Mouse (Mus musculus) midbrain, embryonic 15.5 days (tissue): ENCODE results near the gene Rps19. TPM values are rescaled to one million over a fixed set of nuclear protein-coding genes. Genes with fewer than 3 reads are reported as not detected.
"Not testable (repeated sequence)": the region's sequence is repeated elsewhere in the genome, so short reads cannot be mapped to it uniquely, and the experiment has no call there.

ENCODE experiments used
- ATAC-seq: fragments of 200-750 bp; cut with Nextera tagmentation; replicated peaks from 2 replicates; pipeline ENCODE4 v1.8.0; 2017; ENCODE audit warnings: moderate TSS enrichment
- H3K27ac ChIP-seq: fragments of 300-500 bp; sonication (generic); 2 replicates; pipeline ENCODE4 v1.5.1; 2015; ENCODE audit warnings: mild to moderate bottlenecking, inconsistent platforms
- H3K27me3 ChIP-seq: fragments of 300-500 bp; sonication (generic); replicated peaks from 2 replicates; pipeline ENCODE4 v1.6.1; 2015; ENCODE audit warnings: inconsistent platforms
- H3K36me3 ChIP-seq: fragments of 300-500 bp; sonication (generic); replicated peaks from 2 replicates; pipeline ENCODE4 v1.6.1; 2015; ENCODE audit warnings: inconsistent platforms
- H3K4me1 ChIP-seq: fragments of 300-500 bp; sonication (generic); 2 replicates; pipeline ENCODE4 v1.6.1; 2015; ENCODE audit warnings: inconsistent platforms
- H3K4me2 ChIP-seq: fragments of 300-500 bp; sonication (generic); 2 replicates; pipeline ENCODE4 v1.6.1; 2015; ENCODE audit warnings: inconsistent platforms, mild to moderate bottlenecking, moderate library complexity
- H3K4me3 ChIP-seq: fragments of 300-500 bp; sonication (generic); 2 replicates; pipeline ENCODE4 v1.5.1; 2015; ENCODE audit warnings: mild to moderate bottlenecking, inconsistent platforms
- H3K9ac ChIP-seq: fragments of 300-500 bp; sonication (generic); 2 replicates; pipeline ENCODE4 v1.6.1; 2015; ENCODE audit warnings: mild to moderate bottlenecking, inconsistent platforms
- H3K9me3 ChIP-seq: fragments of 300-500 bp; sonication (generic); 2 replicates; pipeline ENCODE4 v1.6.1; 2016; ENCODE audit warnings: inconsistent platforms
- WGBS: fragments of 180-500 bp; shearing (Covaris S2); methylation state at CpG from one replicate; pipeline ENCODE4 v1.1.7; 2015; ENCODE audit warnings: mixed read lengths; 5-methylcytosine and 5-hydroxymethylcytosine counted together
- polyA plus RNA-seq: library from polyadenylated mRNA; unstranded; fragments of >200 nt; fragmentation: Nextera tagmentation; extraction: Ambion mirVana; gene quantifications from 2 replicates; pipeline ENCODE4 v1.2.1, GENCODE M21; 2015

Gene Rps19
- polyA plus RNA-seq, 1 experiment from 2014 or later, result 1,081 TPM

- 92% methylated on average over 9 of the region's 9 CpGs for WGBS
- Histone ChIP-seq H3K27ac (no peak overlapping the region), H3K36me3 (peaks cover 8% of the 10 kb centered on the region), H3K27me3 (no peaks in the 10 kb centered on the region), H3K4me1 (peaks cover 23% of the 10 kb centered on the region), H3K9me3 (no peaks in the 10 kb centered on the region), H3K4me2 (no peak overlapping the region), H3K4me3 (no peak overlapping the region), H3K9ac (no peak overlapping the region)
- ATAC-seq, result no peak
Observed at GRCm38 (mm10) chr7:24882416-24883199, 1.6 kb upstream of the Rps19 start.

DNA sequence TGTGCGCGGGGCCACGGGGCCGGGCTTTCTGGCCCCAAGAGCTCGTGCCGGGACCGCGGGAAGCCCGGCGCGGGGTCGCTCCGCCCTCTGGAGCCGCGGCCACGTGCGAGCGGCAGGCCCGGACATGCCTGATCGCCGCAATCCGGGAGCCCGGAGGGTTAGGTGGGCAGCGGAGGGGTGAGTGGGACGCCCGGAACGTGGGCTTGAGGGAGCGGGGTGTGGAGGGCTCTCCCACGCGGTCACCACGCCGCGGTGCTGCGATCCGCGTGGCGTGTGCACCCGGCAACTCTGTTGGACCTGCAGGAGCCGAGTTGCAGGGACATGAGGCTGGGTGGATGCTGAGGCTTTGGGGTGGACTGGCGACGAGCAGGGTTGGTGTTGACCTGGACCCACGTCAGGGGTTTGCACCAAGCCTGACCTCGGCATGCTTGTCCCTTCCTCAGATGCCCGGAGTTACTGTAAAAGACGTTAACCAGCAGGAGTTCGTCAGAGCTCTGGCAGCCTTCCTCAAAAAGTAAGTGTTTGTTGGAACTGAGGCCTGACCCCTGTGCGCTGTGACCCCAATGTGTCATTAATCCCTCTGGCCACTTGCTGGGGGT, 621 bp downstream of the Rps19 start:
- Histone ChIP-seq H3K27me3 (no peaks in the 10 kb centered on the region), H3K4me3 (peak overlapping the region; percentile 92), H3K36me3 (peaks cover 18% of the 10 kb centered on the region), H3K9me3 (no peaks in the 10 kb centered on the region), H3K9ac (peak overlapping the region; percentile 99), H3K4me2 (peak overlapping the region; percentile 81), H3K27ac (peak overlapping the region; percentile 88), H3K4me1 (peaks cover 23% of the 10 kb centered on the region)
- ATAC-seq, result peak; percentile 16
- WGBS, result under 1% methylated on average over 47 of the region's 47 CpGs

DNA sequence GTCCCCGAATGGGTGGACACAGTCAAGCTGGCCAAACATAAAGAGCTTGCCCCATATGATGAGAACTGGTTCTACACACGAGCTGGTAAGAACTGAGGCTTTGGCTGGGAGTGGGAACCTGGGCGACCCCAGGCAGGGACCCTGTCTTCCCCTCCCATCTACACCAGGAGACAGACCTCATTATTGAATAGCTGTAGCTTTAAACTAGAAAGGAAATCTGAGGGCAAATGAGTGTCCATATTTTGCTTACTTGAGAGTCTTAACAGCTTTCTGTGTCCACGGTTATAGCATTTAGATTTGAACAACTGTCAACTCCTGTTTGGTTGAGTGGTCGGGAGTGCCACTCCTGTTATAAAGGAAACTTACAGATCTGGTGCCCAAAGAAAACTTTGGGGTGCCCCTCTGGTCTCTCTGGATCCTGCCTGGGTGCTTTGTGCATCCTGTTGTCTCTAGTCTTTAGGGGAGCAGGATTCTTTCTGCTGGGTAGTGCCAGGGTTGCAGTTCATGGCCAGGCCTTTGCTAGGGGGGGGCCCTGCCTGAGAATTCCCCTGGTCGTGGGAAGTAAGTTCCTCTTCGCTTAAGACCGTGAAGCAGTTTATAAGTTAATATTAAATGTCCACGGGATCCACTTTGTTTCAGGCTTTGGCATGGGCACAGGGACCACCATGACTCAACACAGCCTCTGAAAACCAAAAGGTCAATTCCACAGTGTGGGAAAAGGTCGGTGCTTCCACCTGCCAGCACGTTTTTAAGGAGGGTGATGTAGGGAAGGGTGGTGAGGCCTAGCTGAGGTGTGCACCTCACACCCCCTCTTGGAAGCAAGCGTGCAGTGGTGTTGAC, 1.5 kb downstream of the Rps19 start:
- 45% methylated on average over 12 of the region's 12 CpGs for WGBS
- Histone ChIP-seq H3K27ac (no peak overlapping the region), H3K4me3 (peak overlapping the region; percentile 92), H3K9ac (peak overlapping the region; percentile 99), H3K9me3 (no peaks in the 10 kb centered on the region), H3K36me3 (peaks cover 18% of the 10 kb centered on the region), H3K27me3 (no peaks in the 10 kb centered on the region), H3K4me2 (peak overlapping the region; percentile 81), H3K4me1 (peaks cover 23% of the 10 kb centered on the region)
- ATAC-seq, result no peak

DNA sequence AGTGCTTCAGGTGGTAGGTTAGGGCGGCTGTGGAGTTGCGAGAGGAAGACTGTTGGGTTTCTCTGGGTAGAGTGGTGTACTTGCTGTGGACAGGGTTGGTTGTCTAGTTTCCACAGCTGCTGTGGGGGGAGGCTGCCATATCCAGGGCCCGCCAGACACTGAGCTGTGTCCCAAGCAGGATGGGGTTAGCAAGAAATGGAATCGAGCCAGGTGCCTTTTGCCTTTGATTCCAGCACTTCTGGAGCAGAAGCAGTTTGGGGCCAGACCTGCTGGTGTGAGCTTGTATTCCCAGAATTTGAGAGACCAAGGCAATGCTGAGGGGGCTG, 2.1 kb downstream of the Rps19 start:
- Histone ChIP-seq H3K36me3 (peaks cover 18% of the 10 kb centered on the region), H3K27ac (no peak overlapping the region), H3K9ac (0 out of 2 replicates have a peak overlapping the region, but pooled peaks have one; percentile 99), H3K4me2 (peak overlapping the region; percentile 81), H3K27me3 (no peaks in the 10 kb centered on the region), H3K4me3 (peak overlapping the region; percentile 92), H3K4me1 (peaks cover 23% of the 10 kb centered on the region), H3K9me3 (no peaks in the 10 kb centered on the region)
- ATAC-seq, result no peak
- WGBS, result 76% methylated on average over 4 of the region's 4 CpGs

- WGBS, result 78% methylated on average over 4 of the region's 4 CpGs
Observed at GRCm38 (mm10) chr7:24887096-24887495, 2.9 kb downstream of the Rps19 start.

GRCm38 (mm10) chr7:24889431-24890220, 5.5 kb downstream of the Rps19 start:
- H3K4me1 ChIP-seq, result peaks cover 23% of the 10 kb centered on the region
- H3K27me3 ChIP-seq, result no peaks in the 10 kb centered on the region
- WGBS, result 82% methylated on average over 6 of the region's 6 CpGs
- peaks cover 18% of the 10 kb centered on the region for H3K36me3 ChIP-seq
- no peak overlapping the region for H3K4me2 ChIP-seq
- H3K9me3 ChIP-seq, result no peaks in the 10 kb centered on the region
- ATAC-seq, result no peak
- H3K9ac ChIP-seq, result no peak overlapping the region
- H3K4me3 ChIP-seq, result no peak overlapping the region
- no peak overlapping the region for H3K27ac ChIP-seq

More at GRCm38 (mm10) chr7:24887096-24887495, 2.9 kb downstream of the Rps19 start:
- Histone ChIP-seq H3K9me3 (no peaks in the 10 kb centered on the region), H3K4me1 (peaks cover 23% of the 10 kb centered on the region), H3K27me3 (no peaks in the 10 kb centered on the region), H3K4me3 (no peak overlapping the region), H3K27ac (no peak overlapping the region), H3K9ac (no peak overlapping the region; the same call in 1 of the 2 replicates), H3K36me3 (peaks cover 18% of the 10 kb centered on the region), H3K4me2 (no peak overlapping the region)
- ATAC-seq, result no peak

- H3K4me3 ChIP-seq, result no peak overlapping the region
- WGBS, result 29% methylated on average over 10 of the region's 10 CpGs
- no peaks in the 10 kb centered on the region for H3K27me3 ChIP-seq
- peaks cover 18% of the 10 kb centered on the region for H3K36me3 ChIP-seq
- no peak overlapping the region for H3K9ac ChIP-seq
- H3K4me1 ChIP-seq, result peaks cover 20% of the 10 kb centered on the region
- H3K4me2 ChIP-seq, result no peak overlapping the region
- no peak overlapping the region for H3K27ac ChIP-seq
- H3K9me3 ChIP-seq, result no peaks in the 10 kb centered on the region
- peak; percentile 50 for ATAC-seq
Observed at GRCm38 (mm10) chr7:24890281-24891216, 6.4 kb downstream of the Rps19 start.

GRCm38 (mm10) chr7:24891241-24892124, 7.3 kb downstream of the Rps19 start:
- Histone ChIP-seq H3K36me3 (peaks cover 18% of the 10 kb centered on the region), H3K9me3 (no peaks in the 10 kb centered on the region), H3K27me3 (no peaks in the 10 kb centered on the region), H3K27ac (no peak overlapping the region), H3K4me2 (no peak overlapping the region), H3K4me3 (no peak overlapping the region), H3K9ac (no peak overlapping the region), H3K4me1 (peaks cover 10% of the 10 kb centered on the region)
- WGBS, result 65% methylated on average over 3 of the region's 3 CpGs
- ATAC-seq, result no peak

DNA sequence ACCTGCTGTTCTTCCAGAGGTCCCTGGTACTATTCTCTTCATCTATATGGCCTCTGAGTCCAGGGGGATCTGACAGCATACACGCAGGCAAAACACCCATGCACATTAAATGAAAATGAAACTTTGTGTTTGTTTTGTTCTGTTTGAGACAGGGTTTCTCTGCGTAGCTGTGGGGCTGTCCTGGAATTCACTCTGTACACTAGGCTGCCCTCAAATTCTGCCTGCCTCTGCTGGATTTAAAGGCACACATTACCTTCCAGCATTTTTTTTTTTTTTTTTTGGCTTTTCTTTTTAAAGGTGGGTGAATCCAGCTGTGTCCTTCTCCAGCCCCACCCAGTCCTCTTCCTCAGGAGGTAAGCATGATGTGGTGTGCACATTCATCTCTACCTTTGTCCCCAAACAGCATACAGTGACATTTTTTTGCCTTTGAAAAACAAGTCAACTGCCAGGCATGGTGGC, 8.0 kb downstream of the Rps19 start:
- WGBS, result 68% methylated on average over 2 of the region's 2 CpGs
- Histone ChIP-seq H3K9me3 (no peaks in the 10 kb centered on the region), H3K4me2 (no peak overlapping the region), H3K9ac (no peak overlapping the region), H3K27ac (no peak overlapping the region), H3K4me1 (peaks cover 4% of the 10 kb centered on the region; the same call in 1 of the 2 replicates), H3K4me3 (no peak overlapping the region), H3K27me3 (no peaks in the 10 kb centered on the region), H3K36me3 (peaks cover 14% of the 10 kb centered on the region)
- no peak for ATAC-seq

DNA sequence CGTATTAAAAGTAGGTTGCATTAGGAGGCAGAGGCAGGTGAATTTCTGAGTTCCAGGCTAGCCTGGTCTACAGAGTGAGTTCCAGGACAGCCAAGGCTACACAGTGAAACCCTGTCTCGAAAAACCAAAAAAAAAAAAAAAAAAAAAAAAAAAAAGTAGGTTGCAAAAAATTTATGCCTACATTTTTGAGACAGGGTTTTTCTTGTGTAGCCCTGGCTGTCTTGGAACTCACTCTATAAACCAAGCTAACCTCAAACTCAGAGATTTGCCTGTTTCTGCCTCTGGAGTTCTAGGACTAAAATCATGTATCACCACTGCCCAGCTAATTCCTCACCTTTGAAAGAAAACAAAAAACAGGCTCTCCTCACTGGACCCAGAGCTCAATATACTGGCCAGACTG, 11.6 kb downstream of the Rps19 start:
- not testable (repeated sequence) for ATAC-seq

More for the DNA sequence above, 11.6 kb downstream of the Rps19 start:
- H3K4me3 ChIP-seq, H3K9ac ChIP-seq, H3K27ac ChIP-seq, H3K4me2 ChIP-seq, H3K4me1 ChIP-seq, H3K36me3 ChIP-seq, H3K27me3 ChIP-seq, H3K9me3 ChIP-seq: not testable (repeated sequence)
- 93% methylated on average over 2 of the region's 2 CpGs for WGBS
